Comparison of ENCODE assay signal across 8 mouse cellular contexts in genomic region chr12:58211163-58212071, GRCm38 (mm10). TPM values are rescaled to one million over a fixed set of nuclear protein-coding genes. Genes with fewer than 3 reads are reported as not detected.
DNase-seq lines count a peak whose midpoint lies in the region; ATAC-seq and TF ChIP-seq lines count a peak whose summit lies in the region.

Gene Sstr1 (plus strand): TSS chr12:58211772.

- peaks cover 48% of the 10 kb centered on the region for H3K27me3 ChIP-seq in heart, embryonic 15.5 days
- peaks cover 65% of the 10 kb centered on the region for H3K27me3 ChIP-seq in embryonic facial prominence, embryonic 14.5 days (replicated peaks; ENCODE audit: control insufficient read depth, insufficient read depth, low read length)
- peaks cover 41% of the 10 kb centered on the region for H3K27me3 ChIP-seq in kidney, embryonic 15.5 days
- peaks cover 43% of the 10 kb centered on the region for H3K27me3 ChIP-seq in liver, embryonic 15.5 days
- peaks cover 12% of the 10 kb centered on the region for H3K27me3 ChIP-seq in stomach, postnatal 0 days (ENCODE audit: control insufficient read depth, insufficient read depth, low read length)

- H3K27ac ChIP-seq in heart, embryonic 15.5 days = no peak within 1 kb of the TSS
- no peak within 1 kb of the TSS for H3K27ac ChIP-seq in embryonic facial prominence, embryonic 14.5 days (replicated peaks; ENCODE audit: low read depth, low read length)
- no peak within 1 kb of the TSS for H3K27ac ChIP-seq in kidney, embryonic 15.5 days
- no peak within 1 kb of the TSS for H3K27ac ChIP-seq in liver, embryonic 15.5 days (replicated peaks)
- H3K27ac ChIP-seq in stomach, postnatal 0 days (replicated peaks) = no peak within 1 kb of the TSS

- TF ChIP-seq CTCF in stomach, postnatal 0 days (IDR thresholded peaks at IDR 0.05; ENCODE audit: low read depth) = no peak

- no peaks in the 10 kb centered on the region for H3K36me3 ChIP-seq in heart, embryonic 15.5 days
- H3K36me3 ChIP-seq in embryonic facial prominence, embryonic 14.5 days (ENCODE audit: control insufficient read depth, insufficient read depth, low read length) = no peaks in the 10 kb centered on the region
- no peaks in the 10 kb centered on the region for H3K36me3 ChIP-seq in kidney, embryonic 15.5 days
- H3K36me3 ChIP-seq in liver, embryonic 15.5 days (replicated peaks) = no peaks in the 10 kb centered on the region
- no peaks in the 10 kb centered on the region for H3K36me3 ChIP-seq in stomach, postnatal 0 days (ENCODE audit: control insufficient read depth, insufficient read depth, low read length)

- ATAC-seq in heart, embryonic 15.5 days (replicated peaks; ENCODE audit: insufficient number of reproducible peaks, insufficient read depth, low FRiP score, low read depth) = no peak
- ATAC-seq in embryonic facial prominence, embryonic 14.5 days (ENCODE audit: low read depth) = no peak
- no peak for ATAC-seq in kidney, embryonic 15.5 days (replicated peaks; ENCODE audit: low FRiP score)
- no peak for ATAC-seq in liver, embryonic 15.5 days (ENCODE audit: insufficient read depth)
- peak; percentile 79 for ATAC-seq in stomach, postnatal 0 days (ENCODE audit: low FRiP score, low TSS enrichment)
- no peak for ATAC-seq in megakaryocyte-erythroid progenitor cell, adult 5-6 weeks (replicated peaks; ENCODE audit: low FRiP score, low TSS enrichment, poor library complexity, severe bottlenecking)

- no peak for DNase-seq in heart, adult 11 months
- DNase-seq in embryonic facial prominence, embryonic 14.5 days (ENCODE audit: low spot score) = peak; percentile 2
- peak; percentile 78 for DNase-seq in stomach, postnatal 0 days (ENCODE audit: low spot score)
- no peak for DNase-seq in gastrocnemius, postnatal 10 days

- WGBS in heart, embryonic 15.5 days = 21% methylated on average over 21 of the region's 21 CpGs
- WGBS in embryonic facial prominence, embryonic 14.5 days = 12% methylated on average over 21 of the region's 21 CpGs
- 22% methylated on average over 21 of the region's 21 CpGs for WGBS in kidney, embryonic 15.5 days
- 20% methylated on average over 21 of the region's 21 CpGs for WGBS in liver, embryonic 15.5 days (ENCODE audit: insufficient replicate concordance)
- WGBS in stomach, postnatal 0 days = 30% methylated on average over 21 of the region's 21 CpGs

- peaks cover 28% of the 10 kb centered on the region for H3K4me1 ChIP-seq in heart, embryonic 15.5 days (replicated peaks)
- H3K4me1 ChIP-seq in embryonic facial prominence, embryonic 14.5 days (ENCODE audit: control insufficient read depth, insufficient read depth, low read length) = peaks cover 21% of the 10 kb centered on the region
- H3K4me1 ChIP-seq in kidney, embryonic 15.5 days = peaks cover 33% of the 10 kb centered on the region
- H3K4me1 ChIP-seq in liver, embryonic 15.5 days (replicated peaks) = no peaks in the 10 kb centered on the region; the same call in 1 of the 2 replicates
- no peaks in the 10 kb centered on the region for H3K4me1 ChIP-seq in stomach, postnatal 0 days (replicated peaks; ENCODE audit: control insufficient read depth, insufficient read depth)

- TF ChIP-seq EP300 in stomach, postnatal 0 days (optimal IDR thresholded peaks at IDR 0.05) = no peak

- peak within 1 kb of the TSS; percentile 48 for H3K4me3 ChIP-seq in heart, embryonic 15.5 days
- H3K4me3 ChIP-seq in embryonic facial prominence, embryonic 14.5 days (ENCODE audit: low read depth, low read length) = peak within 1 kb of the TSS; percentile 47
- peak within 1 kb of the TSS; percentile 48 for H3K4me3 ChIP-seq in kidney, embryonic 15.5 days (replicated peaks)
- H3K4me3 ChIP-seq in liver, embryonic 15.5 days (replicated peaks) = 0 out of 2 replicates have a peak within 1 kb of the TSS, but pooled peaks have one; percentile 5
- peak within 1 kb of the TSS; percentile 40 for H3K4me3 ChIP-seq in stomach, postnatal 0 days (ENCODE audit: low read depth, low read length)

- H3K9me3 ChIP-seq in heart, embryonic 15.5 days (replicated peaks) = no peaks in the 10 kb centered on the region
- no peaks in the 10 kb centered on the region for H3K9me3 ChIP-seq in embryonic facial prominence, embryonic 14.5 days (ENCODE audit: control insufficient read depth, low read length)
- no peaks in the 10 kb centered on the region for H3K9me3 ChIP-seq in kidney, embryonic 15.5 days (replicated peaks)
- no peaks in the 10 kb centered on the region for H3K9me3 ChIP-seq in liver, embryonic 15.5 days (replicated peaks)
- no peaks in the 10 kb centered on the region for H3K9me3 ChIP-seq in stomach, postnatal 0 days (ENCODE audit: control insufficient read depth, low read length)

- peak within 1 kb of the TSS; percentile 87 for H3K4me2 ChIP-seq in heart, embryonic 15.5 days
- peak within 1 kb of the TSS; percentile 92 for H3K4me2 ChIP-seq in embryonic facial prominence, embryonic 14.5 days (ENCODE audit: low read depth, low read length)
- peak within 1 kb of the TSS; percentile 89 for H3K4me2 ChIP-seq in kidney, embryonic 15.5 days
- peak within 1 kb of the TSS; percentile 25 for H3K4me2 ChIP-seq in liver, embryonic 15.5 days
- H3K4me2 ChIP-seq in stomach, postnatal 0 days (replicated peaks; ENCODE audit: low read depth) = peak within 1 kb of the TSS; percentile 59

- no peak within 1 kb of the TSS for H3K9ac ChIP-seq in heart, embryonic 15.5 days
- peak within 1 kb of the TSS; percentile 59; the same call in 1 of the 2 replicates for H3K9ac ChIP-seq in embryonic facial prominence, embryonic 14.5 days (ENCODE audit: low read depth, low read length)
- H3K9ac ChIP-seq in kidney, embryonic 15.5 days = no peak within 1 kb of the TSS
- H3K9ac ChIP-seq in liver, embryonic 15.5 days = no peak within 1 kb of the TSS
- H3K9ac ChIP-seq in stomach, postnatal 0 days (ENCODE audit: low read length) = no peak within 1 kb of the TSS

RNA-seq across cellular contexts. Expression of gene Sstr1, which starts in this region (rescaled TPM):
- 0.11 and 0.44 TPM in 2 replicates for polyA plus RNA-seq in heart, embryonic 15.5 days (2015; fragmentation: Nextera tagmentation; extraction: Ambion mirVana)
- polyA plus RNA-seq in embryonic facial prominence, embryonic 14.5 days (2014; fragmentation: Nextera tagmentation; extraction: Ambion mirVana) = 0.63 and 1.2 TPM in 2 replicates
- polyA plus RNA-seq in kidney, embryonic 15.5 days (2015; fragmentation: Nextera tagmentation; extraction: Ambion mirVana) = 1.1 and 1.5 TPM in 2 replicates
- polyA plus RNA-seq in liver, embryonic 15.5 days (2015; fragmentation: Nextera tagmentation; extraction: Ambion mirVana) = not detected in 2 replicates
- 0.90 and 1.0 TPM in 2 replicates for polyA plus RNA-seq in stomach, postnatal 0 days (2015; fragmentation: Nextera tagmentation; extraction: Ambion mirVana)
- total RNA-seq in gastrocnemius, postnatal 10 days (2021) = under 1 TPM; 0.26 to 0.63 TPM
- not detected in 2 replicates for total RNA-seq in megakaryocyte-erythroid progenitor cell, adult 5-6 weeks (2014; fragmentation: Nextera tagmentation)
- not detected in 2 replicates for total RNA-seq in megakaryocyte-erythroid progenitor cell, adult 5-6 weeks (2017)

Comparison
In these comparisons a context has a peak if more than half of its experiments do, and no peak if none do; other contexts are left out.
1. H3K4me2 ChIP-seq: peak in every context shown above with its lines; median percentile 92 in embryonic facial prominence, embryonic 14.5 days; 89 in kidney, embryonic 15.5 days; 87 in heart, embryonic 15.5 days; 59 in stomach, postnatal 0 days; 25 in liver, embryonic 15.5 days.
2. DNase-seq: peak in embryonic facial prominence, embryonic 14.5 days (single experiment) and stomach, postnatal 0 days (single experiment); none in heart, adult 11 months (single experiment) and gastrocnemius, postnatal 10 days (single experiment).
3. Peak in every context shown above with its lines, with median percentiles within 50 percentile points of each other: H3K4me3 ChIP-seq.